Mouse (Mus musculus) CH12.LX (cell line): Measurements from ENCODE around the gene Gm10031. TPM values are rescaled to one million over a fixed set of nuclear protein-coding genes. Genes with fewer than 3 reads are reported as not detected.
A peak's percentile ranks its signal among the peaks of the same experiment; 100 is the strongest.

Source experiments
- DNase-seq: peaks from one replicate; pipeline ENCODE4 v3.0.0-alpha.2; 2013; ENCODE audit errors: extremely low read depth
- H3K27ac ChIP-seq: 2 replicates; pipeline ENCODE4 v1.5.1; 2012; ENCODE audit warnings: low read depth, mild to moderate bottlenecking, control low read depth, moderate library complexity; ENCODE audit not compliant: insufficient read depth
- H3K27me3 ChIP-seq: replicated peaks from 2 replicates; pipeline ENCODE3; 2012; ENCODE audit warnings: inconsistent platforms
- H3K36me3 ChIP-seq, 2 experiments: replicated peaks in 1 of 2; 2 replicates each; pipeline versions ENCODE3 to v1.6.1; 2012; ENCODE audit warnings: inconsistent platforms in 1 of 2, low read length in 1 of 2, mild to moderate bottlenecking in 1 of 2, mixed read lengths in 1 of 2, moderate library complexity in 1 of 2; ENCODE audit not compliant: control insufficient read depth in 1 of 2, insufficient read depth in 1 of 2
- H3K4me1 ChIP-seq, 2 experiments: 2 replicates each; pipeline ENCODE4 v1.6.1; 2012; ENCODE audit warnings: inconsistent platforms in 1 of 2, moderate library complexity in 1 of 2; ENCODE audit not compliant: insufficient read depth in 2 of 2, control insufficient read depth in 1 of 2
- H3K4me2 ChIP-seq: 2 replicates; pipeline ENCODE4 v1.6.1; 2012; ENCODE audit warnings: low read depth, mild to moderate bottlenecking, control low read depth; ENCODE audit not compliant: poor library complexity, insufficient read depth, severe bottlenecking
- H3K4me3 ChIP-seq, 3 experiments: fragments of 150-350 bp in 1 of 3; sonication (generic) in 1 of 3; replicated peaks in 1 of 3; 2 replicates each; pipeline versions ENCODE3 to v1.5.1; 2011 to 2012; ENCODE audit warnings: low read depth in 2 of 3, low read length in 2 of 3, mild to moderate bottlenecking in 2 of 3, moderate library complexity in 2 of 3, control low read depth in 1 of 3, improper control_type of control experiment in 1 of 3, inconsistent platforms in 1 of 3, mixed read lengths in 1 of 3; ENCODE audit not compliant: poor library complexity in 1 of 3
- H3K79me2 ChIP-seq: replicated peaks from 2 replicates; pipeline ENCODE4 v1.6.1; 2012; ENCODE audit warnings: mild to moderate bottlenecking, moderate library complexity; ENCODE audit not compliant: control insufficient read depth, poor library complexity, insufficient read depth, severe bottlenecking; ENCODE audit errors: extremely low read depth
- H3K9ac ChIP-seq: 2 replicates; pipeline ENCODE4 v1.6.1; 2012; ENCODE audit warnings: low read depth, mild to moderate bottlenecking, control low read depth, moderate library complexity; ENCODE audit not compliant: insufficient read depth
- H3K9me3 ChIP-seq: replicated peaks from 2 replicates; pipeline ENCODE3; 2012; ENCODE audit warnings: low read length, inconsistent platforms, mixed read lengths
- BHLHE40 ChIP-seq: IDR thresholded peaks from 2 replicates; pipeline ENCODE4 v1.6.1; 2011; ENCODE audit warnings: mild to moderate bottlenecking, low read depth, low read length, improper control_type of control experiment
- CTCF ChIP-seq, 2 experiments: IDR thresholded peaks in 1 of 2; conservative IDR thresholded peaks in 1 of 2; 2 replicates each; pipeline ENCODE4 v1.5.1; 2011 to 2012; ENCODE audit warnings: low read depth in 2 of 2, low read length in 2 of 2, improper control_type of control experiment in 1 of 2, inconsistent platforms in 1 of 2, mild to moderate bottlenecking in 1 of 2, moderate library complexity in 1 of 2
- ELF1 ChIP-seq: IDR thresholded peaks from 2 replicates; pipeline ENCODE4 v1.6.1; 2014; ENCODE audit warnings: low read depth, mild to moderate bottlenecking, inconsistent platforms, low read length, improper control_type of control experiment
- JUND ChIP-seq: conservative IDR thresholded peaks from 2 replicates; pipeline ENCODE4 v1.6.1; 2011; ENCODE audit warnings: low read depth, low read length, improper control_type of control experiment
- KAT2A ChIP-seq: IDR thresholded peaks from 2 replicates; pipeline ENCODE4 v1.6.1; 2012; ENCODE audit warnings: low read length, improper control_type of control experiment, inconsistent platforms; ENCODE audit not compliant: insufficient replicate concordance
- MAFK ChIP-seq: IDR thresholded peaks from 2 replicates; pipeline ENCODE4 v1.6.1; 2011; ENCODE audit warnings: low read length, improper control_type of control experiment; ENCODE audit not compliant: insufficient replicate concordance
- MAX ChIP-seq: IDR thresholded peaks from 2 replicates; pipeline ENCODE4 v1.6.1; 2011; ENCODE audit warnings: low read length, improper control_type of control experiment
- MAZ ChIP-seq: IDR thresholded peaks from 2 replicates; pipeline ENCODE4 v1.6.1; 2012; ENCODE audit warnings: low read depth, mild to moderate bottlenecking, inconsistent platforms, low read length, improper control_type of control experiment, moderate library complexity
- MYC ChIP-seq: IDR thresholded peaks from 2 replicates; pipeline ENCODE4 v1.6.1; 2011; ENCODE audit warnings: low read depth, mild to moderate bottlenecking, improper control_type of control experiment, low read length
- POLR2AphosphoS2 ChIP-seq: IDR thresholded peaks from 2 replicates; pipeline ENCODE4 v1.6.1; 2011; ENCODE audit warnings: low read depth, low read length, improper control_type of control experiment
- RAD21 ChIP-seq: IDR thresholded peaks from 2 replicates; pipeline ENCODE4 v1.6.1; 2011; ENCODE audit warnings: low read depth, mild to moderate bottlenecking, low read length, improper control_type of control experiment, moderate library complexity
- RCOR1 ChIP-seq: conservative IDR thresholded peaks from 2 replicates; pipeline ENCODE4 v1.6.1; 2012; ENCODE audit warnings: low read depth, mild to moderate bottlenecking, inconsistent platforms, low read length, improper control_type of control experiment
- SMC3 ChIP-seq: IDR thresholded peaks from 2 replicates; pipeline ENCODE4 v1.6.1; 2011; ENCODE audit warnings: low read depth, low read length, improper control_type of control experiment
- TBP ChIP-seq: conservative IDR thresholded peaks from 2 replicates; pipeline ENCODE4 v1.6.1; 2011; ENCODE audit warnings: low read depth, low read length, improper control_type of control experiment
- ZC3H11A ChIP-seq: IDR thresholded peaks from 2 replicates; pipeline ENCODE4 v1.6.1; 2012; ENCODE audit warnings: low read depth, mild to moderate bottlenecking, inconsistent platforms, low read length, improper control_type of control experiment
- dilution Hi-C: fragments of 300-500 bp; cut with MboI; formaldehyde crosslinking; loops from 2 replicates; pipeline ENCODE4 v1.14.3; 2020; ENCODE audit warnings: low sequenced_read_pairs; ENCODE audit not compliant: extremely low pct_unique_long_range_greater_than_20kb, extremely low pct_ligation_motif_present
- in situ Hi-C: fragments of 300-500 bp; cut with MboI; formaldehyde crosslinking; loops from 3 replicates; pipeline ENCODE4 v1.14.3; 2019; ENCODE audit warnings: low sequenced_read_pairs, low pct_ligation_motif_present, low pct_unique_long_range_greater_than_20kb, mixed read lengths
- polyA plus RNA-seq: library from polyadenylated mRNA; unstranded; fragments of >175 nt; gene quantifications from 2 replicates; pipeline ENCODE4 v1.2.1, GENCODE M21; 2012; ENCODE audit warnings: low read depth; ENCODE audit not compliant: insufficient read length
- total RNA-seq, 2 experiments: library from RNA; depleted of rRNA; stranded (reverse); fragments of 300-350 nt in 1 of 2; fragments of >200 nt in 1 of 2; gene quantifications; 2 replicates each; pipeline ENCODE4 v1.2.3; 2012 to 2014

Gene Gm10031
- total and polyA plus RNA-seq, 3 experiments: 15.2 to 44.8 (median 22.8) TPM

DNA sequence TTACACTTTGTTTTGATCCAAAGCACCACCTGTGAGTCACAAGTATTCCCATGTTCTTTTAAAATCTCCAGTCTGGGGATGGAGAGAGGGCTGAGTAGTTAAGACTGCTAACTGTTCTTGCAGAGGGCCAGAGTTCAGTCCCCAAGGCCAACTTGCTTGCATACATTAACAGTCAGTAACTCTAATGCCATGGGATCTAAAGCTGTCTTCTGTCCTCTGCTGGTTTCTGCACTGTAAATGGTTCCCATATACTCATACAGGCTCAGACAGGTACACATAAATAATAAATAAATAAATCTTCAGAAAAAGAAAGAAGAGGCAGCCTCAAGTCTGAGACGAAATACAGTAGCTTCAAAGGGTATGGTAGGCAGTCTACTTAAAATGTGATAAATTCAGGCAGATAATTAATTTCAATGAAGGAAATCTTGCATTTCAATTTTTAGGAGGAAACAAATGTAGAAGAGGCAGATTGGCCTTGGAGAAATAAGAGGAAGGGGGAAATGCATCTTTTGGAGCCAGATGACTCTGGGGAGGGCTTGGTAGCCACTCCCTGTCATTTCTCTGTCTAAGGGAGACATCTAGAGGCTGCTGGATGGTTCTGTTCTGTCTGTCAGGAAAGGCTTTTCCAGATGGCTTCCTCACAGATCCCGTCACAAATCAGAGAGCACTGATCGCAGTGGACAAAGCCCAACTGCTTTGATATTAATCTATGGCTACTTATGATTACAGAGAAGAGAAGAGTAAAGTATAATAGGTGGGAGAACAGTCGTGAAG is 16.2 kb downstream of the Gm10031 start:
- peak; percentile 16; the same call in 1 of the 2 replicates for TF ChIP-seq ZC3H11A
- TF ChIP-seq MAFK: no peak
- TF ChIP-seq RAD21: peak; percentile 85
- TF ChIP-seq SMC3: peak; percentile 70
- peak in 1 of 2 experiments; percentile 74; a peak in 2 of 4 replicates for TF ChIP-seq CTCF (conservative IDR thresholded peaks at IDR 0.05 in 1 of 2, IDR thresholded peaks at IDR 0.05 in 1 of 2; ENCODE audit: low read depth in 2 of 2, low read length in 2 of 2)
- no peak for TF ChIP-seq RCOR1
- TF ChIP-seq BHLHE40: no peak
- Histone ChIP-seq H3K27ac (no peak overlapping the region), H3K4me3 (no peak overlapping the region), H3K79me2 (no peaks in the 10 kb centered on the region), H3K4me2 (no peak overlapping the region), H3K9me3 (no peaks in the 10 kb centered on the region), H3K4me1 (peaks cover 0 to 8% of the 10 kb centered on the region in 2 experiments; a peak in 1 of 4 replicates), H3K36me3 (no peaks in the 10 kb centered on the region), H3K9ac (no peak overlapping the region), H3K27me3 (no peaks in the 10 kb centered on the region)
- DNase-seq: no peak
- dilution Hi-C loops: no loop called here
- in situ Hi-C loops: loop anchor here (5.0 to 10.0 kb wide), 2 partner anchors 92 to 275 kb away; no protein-coding TSS in a partner anchor

DNA sequence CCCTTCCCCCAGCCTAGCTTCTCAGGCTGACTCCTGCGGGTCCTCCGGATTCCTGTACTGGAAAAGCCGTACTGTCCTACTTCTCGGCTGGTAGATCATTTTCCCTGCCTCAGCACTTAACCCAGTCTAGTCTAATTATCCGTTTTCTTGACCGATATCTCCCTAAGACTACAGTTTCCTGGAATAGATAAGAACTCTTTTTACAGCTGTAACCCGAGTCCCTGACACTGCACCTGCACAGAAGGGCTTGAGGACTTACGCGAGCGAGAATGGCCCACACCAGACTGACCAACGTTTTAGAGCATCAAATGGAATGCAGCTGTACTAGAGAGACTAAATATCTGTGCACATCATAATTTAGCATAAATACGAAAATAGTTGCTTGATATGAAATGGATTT is 20.2 kb downstream of the Gm10031 start:
- no peaks in the 10 kb centered on the region for H3K79me2 ChIP-seq
- dilution Hi-C loops: no loop called here
- DNase-seq: no peak
- in situ Hi-C loops: no loop called here
- no peaks in the 10 kb centered on the region for H3K4me1 ChIP-seq
- H3K9ac ChIP-seq: no peak overlapping the region
- H3K36me3 ChIP-seq: no peaks in the 10 kb centered on the region
- no peaks in the 10 kb centered on the region for H3K9me3 ChIP-seq
- H3K4me2 ChIP-seq: no peak overlapping the region
- no peak overlapping the region for H3K27ac ChIP-seq
- no peak overlapping the region for H3K4me3 ChIP-seq
- no peak for TF ChIP-seq JUND
- no peak for TF ChIP-seq MAZ
- no peak for TF ChIP-seq KAT2A
- TF ChIP-seq TBP: no peak
- no peak for TF ChIP-seq ELF1
- TF ChIP-seq MYC: no peak
- TF ChIP-seq POLR2AphosphoS2: no peak
- TF ChIP-seq RAD21: no peak
- TF ChIP-seq MAX: no peak
- H3K27me3 ChIP-seq: no peaks in the 10 kb centered on the region
